Mouse (Mus musculus) neural tube, embryonic 14.5 days (tissue): ENCODE measurements at regions not wholly inside any gene's neighbourhood (a gene's known extent, or its start where the extent isn't known, plus 50 kb on each side); places are given as distances from the start of the nearest gene placed in this dataset.

Experiments
- ATAC-seq: fragments of 200-750 bp; cut with Nextera tagmentation; 2 replicates; pipeline ENCODE4 v1.8.0; 2017; ENCODE audit warnings: low read depth, mild to moderate bottlenecking, moderate TSS enrichment, moderate library complexity
- H3K27ac ChIP-seq: fragments of 300-500 bp; sonication (generic); 2 replicates; pipeline ENCODE4 v1.5.1; 2014; ENCODE audit warnings: low read depth, mild to moderate bottlenecking, control low read depth, low read length, moderate library complexity, mixed read lengths
- H3K27me3 ChIP-seq: fragments of 300-500 bp; sonication (generic); 2 replicates; pipeline ENCODE4 v1.6.1; 2014; ENCODE audit warnings: low read length; ENCODE audit not compliant: control insufficient read depth, insufficient read depth
- H3K36me3 ChIP-seq: fragments of 300-500 bp; sonication (generic); 2 replicates; pipeline ENCODE4 v1.6.1; 2014; ENCODE audit warnings: low read length, mixed read lengths; ENCODE audit not compliant: control insufficient read depth, insufficient read depth
- H3K4me1 ChIP-seq: fragments of 300-500 bp; sonication (generic); 2 replicates; pipeline ENCODE4 v1.6.1; 2014; ENCODE audit warnings: low read length; ENCODE audit not compliant: control insufficient read depth, insufficient read depth
- H3K4me2 ChIP-seq: fragments of 300-500 bp; sonication (generic); 2 replicates; pipeline ENCODE4 v1.6.1; 2014; ENCODE audit warnings: mild to moderate bottlenecking, low read depth, low read length, control low read depth
- H3K4me3 ChIP-seq: fragments of 300-500 bp; sonication (generic); 2 replicates; pipeline ENCODE4 v1.5.1; 2014; ENCODE audit warnings: low read depth, low read length, control low read depth, mixed read lengths
- H3K9ac ChIP-seq: fragments of 300-500 bp; sonication (generic); replicated peaks from 2 replicates; pipeline ENCODE4 v1.6.1; 2014; ENCODE audit warnings: low read depth, mild to moderate bottlenecking, control low read depth, low read length, mixed read lengths
- H3K9me3 ChIP-seq: fragments of 300-500 bp; sonication (generic); 2 replicates; pipeline ENCODE4 v1.6.1; 2016; ENCODE audit warnings: low read length; ENCODE audit not compliant: control insufficient read depth
- WGBS: fragments of 180-500 bp; shearing (Covaris S2); extraction: QIAGEN DNeasy Blood & Tissue Kit; methylation state at CpG from one replicate; pipeline ENCODE4 v1.1.7; 2014; 5-methylcytosine and 5-hydroxymethylcytosine counted together

DNA sequence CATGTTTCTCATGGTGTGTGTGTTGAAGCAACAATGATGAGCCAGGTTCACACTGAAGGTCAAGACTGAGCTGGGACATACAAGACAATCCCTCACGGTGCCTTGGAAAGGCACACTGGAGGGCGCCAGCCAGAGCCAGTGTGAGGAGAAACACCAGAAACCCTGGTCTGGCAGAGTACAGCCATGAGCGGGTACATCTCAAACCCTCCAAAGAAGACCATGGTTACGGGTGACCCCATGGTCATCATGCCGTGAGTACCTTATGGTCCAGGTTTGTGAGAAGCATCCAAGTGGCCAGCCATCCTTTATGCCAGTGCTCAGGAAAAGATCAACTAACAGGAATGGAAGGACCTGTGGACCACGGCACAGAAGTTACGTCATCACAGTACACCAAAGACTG, 136.7 kb downstream of the Dll1 start:
- Histone ChIP-seq H3K9me3 (no peaks in the 10 kb centered on the region), H3K4me3 (no peak overlapping the region), H3K36me3 (no peaks in the 10 kb centered on the region), H3K27me3 (no peaks in the 10 kb centered on the region), H3K9ac (no peak overlapping the region), H3K4me2 (no peak overlapping the region), H3K4me1 (no peaks in the 10 kb centered on the region), H3K27ac (no peak overlapping the region)
- 96% methylated on average over 7 of the region's 7 CpGs for WGBS
- ATAC-seq: no peak

DNA sequence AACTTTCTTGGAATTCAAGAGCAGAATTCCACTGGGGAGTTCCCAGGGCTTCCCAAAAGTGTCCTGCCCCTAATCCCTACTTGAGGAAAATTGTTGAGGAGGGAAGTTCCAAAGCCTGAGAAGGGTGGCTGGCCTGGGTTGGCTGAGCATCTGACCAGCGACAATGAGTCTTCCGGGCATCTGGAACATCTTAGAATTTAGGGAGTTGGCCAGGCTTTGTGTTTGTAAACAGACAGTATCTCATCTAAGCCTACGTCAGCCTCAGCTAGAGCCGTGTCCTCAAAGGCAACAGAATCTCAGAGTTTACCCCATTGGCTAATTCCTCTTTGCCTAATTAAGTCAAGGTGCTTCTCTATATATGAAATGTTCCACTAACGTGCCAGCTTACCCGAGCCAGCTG, 141.6 kb downstream of the Dll1 start:
- H3K36me3 ChIP-seq: no peaks in the 10 kb centered on the region
- no peaks in the 10 kb centered on the region for H3K9me3 ChIP-seq
- ATAC-seq: no peak
- no peak overlapping the region for H3K9ac ChIP-seq
- H3K4me2 ChIP-seq: no peak overlapping the region
- H3K4me3 ChIP-seq: no peak overlapping the region
- no peak overlapping the region for H3K27ac ChIP-seq
- H3K27me3 ChIP-seq: no peaks in the 10 kb centered on the region
- no peaks in the 10 kb centered on the region for H3K4me1 ChIP-seq
- 89% methylated on average over 6 of the region's 6 CpGs for WGBS

DNA sequence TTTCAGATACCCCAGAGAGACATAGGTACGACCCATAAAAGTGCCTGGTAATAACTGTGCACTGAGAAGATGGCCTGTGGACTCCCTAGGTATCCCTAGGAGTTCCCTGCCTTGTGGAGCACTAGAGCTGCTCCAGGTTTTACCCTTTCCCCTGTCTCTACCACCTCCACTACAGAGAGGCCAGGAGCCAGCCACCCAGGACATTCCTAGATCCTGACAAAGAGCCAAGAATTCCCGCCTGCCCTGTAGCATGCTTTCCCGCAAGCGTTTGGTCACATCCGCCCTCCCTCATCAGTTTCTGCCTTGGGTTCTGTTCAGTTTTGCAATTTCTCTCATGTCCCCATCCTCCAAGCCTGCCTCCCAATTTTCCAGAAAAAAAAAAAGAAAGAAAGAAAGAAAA, 145.5 kb downstream of the Dll1 start:
- H3K4me1 ChIP-seq: no peaks in the 10 kb centered on the region
- no peaks in the 10 kb centered on the region for H3K9me3 ChIP-seq
- no peak overlapping the region for H3K9ac ChIP-seq
- no peaks in the 10 kb centered on the region for H3K36me3 ChIP-seq
- H3K4me3 ChIP-seq: no peak overlapping the region
- no peak overlapping the region for H3K4me2 ChIP-seq
- ATAC-seq: no peak
- WGBS: 82% methylated on average over 5 of the region's 5 CpGs
- H3K27me3 ChIP-seq: no peaks in the 10 kb centered on the region
- no peak overlapping the region for H3K27ac ChIP-seq

DNA sequence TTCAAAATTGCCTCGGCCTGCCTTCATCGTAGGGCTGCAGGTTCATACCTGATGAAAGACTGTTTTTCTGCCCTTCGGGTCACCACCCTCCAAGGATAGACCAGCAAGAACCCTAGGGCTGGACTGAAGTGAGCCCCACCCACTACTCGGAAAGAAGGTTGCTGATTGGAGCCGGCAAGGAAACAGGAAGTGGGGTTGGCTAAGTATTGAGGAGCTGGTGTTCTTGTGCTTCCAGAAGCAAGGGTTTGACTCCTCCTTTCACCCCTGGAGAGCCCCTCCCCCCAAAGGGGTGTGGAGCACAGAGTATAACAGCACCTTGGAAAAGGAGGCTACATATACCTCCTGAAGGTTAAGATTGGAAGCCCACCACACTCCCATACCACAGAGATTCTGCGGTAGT, 147.5 kb downstream of the Dll1 start:
- Histone ChIP-seq H3K27me3 (no peaks in the 10 kb centered on the region), H3K27ac (no peak overlapping the region), H3K4me2 (no peak overlapping the region), H3K4me1 (no peaks in the 10 kb centered on the region), H3K4me3 (no peak overlapping the region), H3K9ac (no peak overlapping the region), H3K9me3 (no peaks in the 10 kb centered on the region), H3K36me3 (no peaks in the 10 kb centered on the region)
- ATAC-seq: no peak
- WGBS: 83% methylated on average over 6 of the region's 6 CpGs

DNA sequence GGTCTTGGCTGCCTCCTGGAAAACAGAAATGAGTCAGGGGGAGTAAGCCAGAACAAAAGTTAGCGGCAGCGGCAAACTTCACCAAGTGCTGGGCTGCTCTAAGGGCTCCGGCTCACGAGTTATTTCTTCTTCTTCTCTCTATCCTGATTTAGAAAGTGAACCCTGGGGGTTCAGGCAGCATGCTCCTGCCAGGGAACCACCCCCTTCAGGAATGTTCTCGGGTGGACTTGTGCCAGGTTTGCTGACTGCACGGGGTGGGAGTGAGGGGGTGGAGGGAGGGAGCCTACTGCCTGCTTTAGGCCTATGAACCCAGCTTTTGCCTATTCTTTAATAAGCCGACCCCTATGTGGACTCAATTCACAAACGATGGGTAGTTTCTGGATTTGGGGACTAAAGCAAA, 148.6 kb downstream of the Dll1 start:
- ATAC-seq: no peak

DNA sequence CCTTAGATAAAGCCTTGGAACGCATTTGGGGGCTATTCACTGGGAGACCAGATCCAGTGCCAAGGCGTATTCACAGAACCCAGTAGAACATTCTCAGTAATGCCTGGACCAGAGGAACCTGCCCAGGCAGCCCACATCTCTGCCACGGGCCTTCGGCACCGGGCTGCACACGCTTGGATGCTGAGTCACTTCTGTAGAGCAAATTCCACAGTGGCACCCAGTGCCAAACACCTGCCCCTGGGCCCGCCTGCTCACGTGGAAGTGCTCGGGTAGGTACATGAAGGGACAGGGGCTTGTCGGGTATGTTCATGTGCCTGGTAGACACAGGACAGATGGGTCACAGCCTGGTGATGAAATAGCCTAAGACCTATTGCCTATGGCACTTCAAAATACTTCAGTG, 152.8 kb downstream of the Dll1 start:
- H3K9me3 ChIP-seq: no peaks in the 10 kb centered on the region
- H3K4me1 ChIP-seq: no peaks in the 10 kb centered on the region
- no peak overlapping the region for H3K27ac ChIP-seq
- 94% methylated on average over 10 of the region's 10 CpGs for whole genome bisulfite sequencing
- H3K27me3 ChIP-seq: no peaks in the 10 kb centered on the region
- no peak for ATAC-seq
- no peak overlapping the region for H3K4me2 ChIP-seq
- no peak overlapping the region for H3K4me3 ChIP-seq
- no peaks in the 10 kb centered on the region for H3K36me3 ChIP-seq
- no peak overlapping the region for H3K9ac ChIP-seq

More for the DNA sequence above, 148.6 kb downstream of the Dll1 start:
- Histone ChIP-seq H3K4me1 (no peaks in the 10 kb centered on the region), H3K4me3 (no peak overlapping the region), H3K27me3 (no peaks in the 10 kb centered on the region), H3K9ac (no peak overlapping the region), H3K36me3 (no peaks in the 10 kb centered on the region), H3K4me2 (no peak overlapping the region), H3K27ac (no peak overlapping the region), H3K9me3 (no peaks in the 10 kb centered on the region)
- 85% methylated on average over 8 of the region's 8 CpGs for WGBS

DNA sequence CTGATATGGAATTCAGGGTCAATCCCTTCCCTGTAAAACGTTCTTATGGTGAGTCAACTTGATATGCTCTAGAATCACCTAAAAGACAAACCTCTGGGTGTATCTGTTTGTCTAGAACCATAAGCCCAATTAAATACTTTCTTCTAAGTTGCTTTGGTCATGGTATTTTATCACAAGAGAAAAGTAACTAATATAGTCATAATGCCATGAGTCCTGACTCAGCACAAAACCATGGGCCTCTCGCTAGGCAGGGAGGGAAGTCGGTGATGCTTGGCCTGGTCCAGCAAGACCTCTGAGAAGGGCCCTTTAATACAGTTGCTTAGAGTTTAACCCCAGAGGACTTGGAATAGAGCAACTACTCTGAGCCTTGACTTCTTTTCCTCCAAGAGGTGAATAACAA, 153.7 kb downstream of the Dll1 start:
- 86% methylated on average over 3 of the region's 3 CpGs for WGBS
- no peak overlapping the region for H3K27ac ChIP-seq
- ATAC-seq: no peak
- H3K9ac ChIP-seq: no peak overlapping the region
- H3K36me3 ChIP-seq: no peaks in the 10 kb centered on the region
- H3K27me3 ChIP-seq: no peaks in the 10 kb centered on the region
- no peaks in the 10 kb centered on the region for H3K9me3 ChIP-seq
- H3K4me3 ChIP-seq: no peak overlapping the region
- no peaks in the 10 kb centered on the region for H3K4me1 ChIP-seq
- no peak overlapping the region for H3K4me2 ChIP-seq

DNA sequence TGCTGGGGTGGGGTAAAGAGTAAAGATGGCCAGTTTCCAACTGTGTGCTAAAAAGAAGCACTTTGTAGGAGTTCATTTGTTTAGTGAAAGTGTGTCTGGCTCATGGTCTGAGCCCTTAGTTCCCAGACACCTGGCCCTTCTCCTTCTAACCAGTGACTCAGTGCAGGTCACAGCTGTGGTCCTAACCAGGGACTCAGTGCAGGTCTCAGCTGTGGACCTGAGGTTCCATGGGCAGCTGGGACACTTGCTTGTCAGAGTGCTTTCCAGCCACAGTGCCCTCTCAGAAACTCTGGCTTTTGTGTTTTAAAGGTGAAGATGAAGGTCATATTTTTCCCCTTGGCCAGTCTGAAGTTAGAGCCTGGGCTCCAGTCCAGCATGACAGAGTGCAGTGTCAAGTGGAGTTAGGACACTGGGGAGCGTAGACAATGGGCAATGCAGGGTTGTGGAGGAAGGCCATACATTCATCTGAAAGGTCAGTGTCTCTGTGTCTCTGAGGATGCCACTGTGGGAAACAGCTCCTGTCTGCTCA, 162.5 kb downstream of the Dll1 start:
- WGBS: 92% methylated on average over 1 of the region's 1 CpGs
- Histone ChIP-seq H3K27me3 (no peaks in the 10 kb centered on the region), H3K4me2 (no peak overlapping the region), H3K9me3 (no peaks in the 10 kb centered on the region), H3K4me3 (no peak overlapping the region), H3K4me1 (no peaks in the 10 kb centered on the region), H3K9ac (no peak overlapping the region), H3K27ac (no peak overlapping the region), H3K36me3 (no peaks in the 10 kb centered on the region)
- no peak for ATAC-seq

DNA sequence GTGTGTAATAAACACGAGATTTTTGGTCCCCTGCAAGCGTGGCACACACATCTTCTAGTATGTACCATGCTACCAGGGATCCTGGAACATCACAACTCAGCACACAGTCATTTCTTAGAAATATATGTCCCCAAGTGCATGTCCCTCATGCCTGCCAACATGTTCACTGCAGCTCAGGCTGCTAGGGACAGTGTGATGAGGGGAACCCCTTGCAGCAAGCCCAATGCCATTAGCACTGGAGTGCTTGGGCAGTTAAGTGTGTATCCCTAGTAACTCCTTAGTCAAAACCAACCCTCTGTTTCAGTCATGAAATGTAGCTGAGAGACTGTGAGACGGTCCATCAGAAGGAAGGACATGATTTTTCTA, 167.5 kb upstream of the Gm3448 start:
- H3K27ac ChIP-seq: peak overlapping the region; percentile 82
- no peaks in the 10 kb centered on the region for H3K9me3 ChIP-seq
- peaks cover 7% of the 10 kb centered on the region; the same call in 1 of the 2 replicates for H3K4me1 ChIP-seq
- H3K9ac ChIP-seq: peak overlapping the region; percentile 9; the same call in 1 of the 2 replicates
- 30% methylated on average over 3 of the region's 3 CpGs for WGBS
- H3K4me3 ChIP-seq: no peak overlapping the region; the same call in 1 of the 2 replicates
- H3K36me3 ChIP-seq: no peaks in the 10 kb centered on the region
- peak overlapping the region; percentile 52 for H3K4me2 ChIP-seq
- peak; percentile 52 for ATAC-seq
- H3K27me3 ChIP-seq: no peaks in the 10 kb centered on the region
